Mouse (Mus musculus): ENCODE results near the gene Slc5a4a. TPM values are rescaled to one million over a fixed set of nuclear protein-coding genes. Genes with fewer than 3 reads are reported as not detected.

Slc5a4a gene
- total and polyA plus RNA-seq, 2 experiments from 2014 or later: not detected

GRCm38 (mm10) chr10:76212121-76212520 lies 64.9 kb downstream of the Slc5a4a start:
- no peak for TF ChIP-seq CTCF (IDR thresholded peaks at IDR 0.05; ENCODE audit: low read depth)
- WGBS: 96% methylated on average over 6 of the region's 6 CpGs
- H3K27ac ChIP-seq: no peak overlapping the region
- no peaks in the 10 kb centered on the region for H3K4me1 ChIP-seq (ENCODE audit: insufficient read depth, low read length)
- no peak for ATAC-seq
- no peak overlapping the region for H3K4me3 ChIP-seq (ENCODE audit: low read length)
- H3K9me3 ChIP-seq (ENCODE audit: low read length): peaks cover 4% of the 10 kb centered on the region; the same call in 1 of the 2 replicates
- no peak overlapping the region for H3K9ac ChIP-seq (replicated peaks; ENCODE audit: low read length)
- no peak for DNase-seq (ENCODE audit: low spot score)
- H3K27me3 ChIP-seq (ENCODE audit: insufficient read depth, low read length): no peaks in the 10 kb centered on the region
- no peak overlapping the region for H3K4me2 ChIP-seq (ENCODE audit: low read depth, low read length)
- H3K36me3 ChIP-seq (ENCODE audit: insufficient read depth, low read length): peaks cover 64% of the 10 kb centered on the region

DNA sequence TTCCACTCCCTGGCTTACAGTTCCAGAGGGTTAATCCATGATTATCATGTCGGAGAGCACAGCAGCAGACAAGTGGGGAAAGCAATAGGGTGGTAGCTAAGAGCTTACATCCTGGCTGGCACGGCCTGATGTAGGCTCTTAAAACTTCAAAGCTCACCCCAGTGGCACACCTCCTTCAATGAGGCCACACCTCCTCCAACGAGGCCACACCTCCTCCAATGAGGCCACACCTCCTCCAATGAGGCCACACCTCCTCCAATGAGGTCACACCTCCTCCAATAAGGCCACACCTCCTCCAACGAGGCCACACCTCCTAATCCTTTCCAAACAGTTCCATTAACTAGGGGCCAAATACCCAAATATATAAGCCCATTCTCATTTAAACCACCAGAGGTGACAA lies 66.9 kb downstream of the Slc5a4a start:
- WGBS: 96% methylated on average over 4 of the region's 4 CpGs
- Histone ChIP-seq H3K9ac (replicated peaks; ENCODE audit: low read length) (no peak overlapping the region), H3K27me3 (ENCODE audit: insufficient read depth, low read length) (no peaks in the 10 kb centered on the region), H3K9me3 (ENCODE audit: low read length) (peaks cover 4% of the 10 kb centered on the region; the same call in 1 of the 2 replicates), H3K36me3 (ENCODE audit: insufficient read depth, low read length) (peaks cover 63% of the 10 kb centered on the region), H3K4me3 (ENCODE audit: low read length) (no peak overlapping the region), H3K27ac (no peak overlapping the region), H3K4me2 (ENCODE audit: low read depth, low read length) (no peak overlapping the region), H3K4me1 (ENCODE audit: insufficient read depth, low read length) (no peaks in the 10 kb centered on the region)
- DNase-seq (ENCODE audit: low spot score): no peak
- peak; percentile 35; the same call in 1 of the 2 replicates for ATAC-seq
- no peak for TF ChIP-seq CTCF (IDR thresholded peaks at IDR 0.05; ENCODE audit: low read depth)

GRCm38 (mm10) chr10:76217056-76217455 lies 69.8 kb downstream of the Slc5a4a start:
- H3K27ac ChIP-seq: no peak overlapping the region

GRCm38 (mm10) chr10:76218240-76218639 lies 71.0 kb downstream of the Slc5a4a start:
- DNase-seq (ENCODE audit: low spot score) (no peak), ATAC-seq (no peak)
- Histone ChIP-seq H3K4me3 (ENCODE audit: low read length) (no peak overlapping the region), H3K36me3 (ENCODE audit: insufficient read depth, low read length) (peaks cover 70% of the 10 kb centered on the region), H3K27me3 (ENCODE audit: insufficient read depth, low read length) (no peaks in the 10 kb centered on the region), H3K4me1 (ENCODE audit: insufficient read depth, low read length) (no peaks in the 10 kb centered on the region), H3K4me2 (ENCODE audit: low read depth, low read length) (no peak overlapping the region), H3K27ac (no peak overlapping the region), H3K9me3 (ENCODE audit: low read length) (peaks cover 4% of the 10 kb centered on the region; the same call in 1 of the 2 replicates), H3K9ac (replicated peaks; ENCODE audit: low read length) (no peak overlapping the region)
- TF ChIP-seq CTCF (IDR thresholded peaks at IDR 0.05; ENCODE audit: low read depth): no peak
- WGBS: 87% methylated on average over 9 of the region's 9 CpGs

More at GRCm38 (mm10) chr10:76217056-76217455, 69.8 kb downstream of the Slc5a4a start:
- Histone ChIP-seq H3K4me1 (ENCODE audit: insufficient read depth, low read length) (no peaks in the 10 kb centered on the region), H3K4me3 (ENCODE audit: low read length) (no peak overlapping the region), H3K36me3 (ENCODE audit: insufficient read depth, low read length) (peaks cover 69% of the 10 kb centered on the region), H3K4me2 (ENCODE audit: low read depth, low read length) (no peak overlapping the region), H3K9ac (replicated peaks; ENCODE audit: low read length) (no peak overlapping the region), H3K27me3 (ENCODE audit: insufficient read depth, low read length) (no peaks in the 10 kb centered on the region), H3K9me3 (ENCODE audit: low read length) (peaks cover 4% of the 10 kb centered on the region; the same call in 1 of the 2 replicates)
- WGBS: 97% methylated on average over 17 of the region's 17 CpGs
- no peak for TF ChIP-seq CTCF (IDR thresholded peaks at IDR 0.05; ENCODE audit: low read depth)
- ATAC-seq (no peak), DNase-seq (ENCODE audit: low spot score) (peak; percentile 0)

- no peaks in the 10 kb centered on the region for H3K9me3 ChIP-seq (ENCODE audit: low read length)
- H3K4me2 ChIP-seq (ENCODE audit: low read depth, low read length): no peak overlapping the region
- peaks cover 44% of the 10 kb centered on the region for H3K36me3 ChIP-seq (ENCODE audit: insufficient read depth, low read length)
- WGBS: 92% methylated on average over 11 of the region's 11 CpGs
- no peaks in the 10 kb centered on the region for H3K27me3 ChIP-seq (ENCODE audit: insufficient read depth, low read length)
- H3K27ac ChIP-seq: no peak overlapping the region
- no peaks in the 10 kb centered on the region for H3K4me1 ChIP-seq (ENCODE audit: insufficient read depth, low read length)
- TF ChIP-seq CTCF (IDR thresholded peaks at IDR 0.05; ENCODE audit: low read depth): no peak
- H3K9ac ChIP-seq (replicated peaks; ENCODE audit: low read length): no peak overlapping the region
- H3K4me3 ChIP-seq (ENCODE audit: low read length): no peak overlapping the region
- DNase-seq (ENCODE audit: low spot score) (no peak), ATAC-seq (no peak)
Measured at GRCm38 (mm10) chr10:76225944-76226343, 78.7 kb downstream of the Slc5a4a start.

- Histone ChIP-seq H3K4me1 (ENCODE audit: insufficient read depth, low read length) (no peaks in the 10 kb centered on the region), H3K9ac (replicated peaks; ENCODE audit: low read length) (no peak overlapping the region), H3K27ac (no peak overlapping the region), H3K4me3 (ENCODE audit: low read length) (no peak overlapping the region), H3K9me3 (ENCODE audit: low read length) (no peaks in the 10 kb centered on the region), H3K27me3 (ENCODE audit: insufficient read depth, low read length) (no peaks in the 10 kb centered on the region), H3K36me3 (ENCODE audit: insufficient read depth, low read length) (peaks cover 16% of the 10 kb centered on the region), H3K4me2 (ENCODE audit: low read depth, low read length) (no peak overlapping the region)
- no peak for DNase-seq (ENCODE audit: low spot score)
- WGBS: 67% methylated on average over 1 of the region's 1 CpGs
- ATAC-seq: no peak
- peak; percentile 39; the same call in 1 of the 2 replicates for TF ChIP-seq CTCF (IDR thresholded peaks at IDR 0.05; ENCODE audit: low read depth)
Measured at GRCm38 (mm10) chr10:76229627-76230026, 82.4 kb downstream of the Slc5a4a start.

DNA sequence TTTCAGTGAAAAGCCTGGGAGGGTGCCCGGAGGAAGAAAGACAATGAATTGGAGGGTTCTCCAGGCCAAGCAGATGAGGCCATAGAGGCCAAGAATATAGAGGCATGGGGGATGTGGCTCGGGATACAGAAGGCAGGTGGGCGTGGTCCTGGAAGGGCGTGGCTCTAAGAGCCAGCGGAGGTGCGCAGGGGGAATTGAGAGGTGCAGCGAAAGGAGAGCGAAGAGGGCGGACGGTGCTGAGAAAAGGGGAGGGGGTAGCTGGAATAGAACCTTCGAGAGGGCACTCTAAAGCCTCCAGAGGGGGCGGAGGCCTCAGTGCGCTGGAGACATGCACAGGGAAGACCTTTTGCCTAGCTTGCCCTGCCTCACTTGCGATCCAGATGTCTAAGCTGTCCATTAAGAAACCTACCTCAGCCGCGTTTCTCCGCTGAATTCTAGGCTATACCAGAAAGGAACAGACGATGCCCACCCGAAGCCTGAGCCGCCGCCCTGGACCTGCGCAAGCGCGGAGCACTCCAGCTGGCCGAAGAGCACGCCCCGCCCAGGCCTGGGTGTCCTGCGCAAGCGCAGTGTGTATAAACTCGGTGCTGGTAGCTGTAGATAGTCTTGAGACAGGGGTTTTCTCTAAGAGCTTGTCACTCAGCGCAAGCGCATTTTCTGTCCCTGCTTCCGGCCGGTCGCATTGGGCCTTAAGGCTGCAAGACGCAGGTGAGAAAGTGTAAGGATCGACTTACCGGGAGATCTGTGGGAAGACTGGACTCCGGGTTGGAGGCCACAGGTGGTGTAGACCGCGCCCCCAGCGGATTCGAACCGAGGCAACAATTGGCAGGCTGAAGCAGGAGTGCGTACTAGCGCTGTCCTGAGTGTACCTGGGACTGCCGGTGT lies 90.3 kb downstream of the Slc5a4a start, which contains the start of gene Prmt2:
TSS of gene Prmt2 (minus strand) at position 525 of the 885 bp plus-strand sequence.
- H3K27me3 ChIP-seq (ENCODE audit: insufficient read depth, low read length): no peaks in the 10 kb centered on the region
- WGBS: under 1% methylated on average over 47 of the region's 47 CpGs
- peak within 1 kb of the TSS; percentile 77 for H3K4me2 ChIP-seq (ENCODE audit: low read depth, low read length)
- peak within 1 kb of the TSS; percentile 87 for H3K27ac ChIP-seq
- H3K36me3 ChIP-seq (ENCODE audit: insufficient read depth, low read length): no peaks in the 10 kb centered on the region
- H3K4me1 ChIP-seq (ENCODE audit: insufficient read depth, low read length): peaks cover 14% of the 10 kb centered on the region
- peak within 1 kb of the TSS; percentile 84 for H3K9ac ChIP-seq (replicated peaks; ENCODE audit: low read length)
- DNase-seq (ENCODE audit: low spot score) (peak; percentile 98), ATAC-seq (peak; percentile 99)
- peak within 1 kb of the TSS; percentile 77 for H3K4me3 ChIP-seq (ENCODE audit: low read length)
- TF ChIP-seq CTCF (IDR thresholded peaks at IDR 0.05; ENCODE audit: low read depth): peak; percentile 54
- H3K9me3 ChIP-seq (ENCODE audit: low read length): no peaks in the 10 kb centered on the region

MicroRNAs encoded within 50 kb of the gene (microRNA counts, 519-probe panel; counts per million panel counts)
- 1,861 counts per million, percentile 25 among the panel's probes with 10 or more counts for microRNA mmu-miR-678

Small RNA genes lying within 50 kb of the gene (microRNA-seq; reads per million reads assigned to microRNA genes)
- 0 reads per million in 2 experiments for gene Mir678

Other genes starting within 250 kb of the Slc5a4a start
- gene Smarcb1, start 225.8 kb upstream of the Slc5a4a start, total RNA-seq (2014; rRNA removed): 142 and 156 TPM in 2 replicates
- gene Smarcb1, start 225.8 kb upstream of the Slc5a4a start, polyA plus RNA-seq (2015; fragmentation: Nextera tagmentation; extraction: Ambion mirVana): 197 and 199 TPM in 2 replicates
- 327 and 332 TPM in 2 replicates for gene Chchd10, start 214.3 kb upstream of the Slc5a4a start, total RNA-seq (2014; rRNA removed)
- 304 and 312 TPM in 2 replicates for gene Chchd10, start 214.3 kb upstream of the Slc5a4a start, polyA plus RNA-seq (2015; fragmentation: Nextera tagmentation; extraction: Ambion mirVana)
- 6.1 and 9.5 TPM in 2 replicates for gene Mmp11, start 211.0 kb upstream of the Slc5a4a start, total RNA-seq (2014; rRNA removed)
- gene Mmp11, start 211.0 kb upstream of the Slc5a4a start, polyA plus RNA-seq (2015; fragmentation: Nextera tagmentation; extraction: Ambion mirVana): 7.8 and 8.3 TPM in 2 replicates
- 0.73 TPM in 1 of 2 replicates, not detected in the other for gene Gm867, start 206.8 kb upstream of the Slc5a4a start, total RNA-seq (2014; rRNA removed)
- 2.3 and 2.4 TPM in 2 replicates for gene Gm867, start 206.8 kb upstream of the Slc5a4a start, polyA plus RNA-seq (2015; fragmentation: Nextera tagmentation; extraction: Ambion mirVana)
- not detected in 2 replicates for gene Vpreb3, start 204.4 kb upstream of the Slc5a4a start, total RNA-seq (2014; rRNA removed)
- 0.52 and 0.75 TPM in 2 replicates for gene Vpreb3, start 204.4 kb upstream of the Slc5a4a start, polyA plus RNA-seq (2015; fragmentation: Nextera tagmentation; extraction: Ambion mirVana)
- gene Gm5134, start 192.9 kb upstream of the Slc5a4a start, total RNA-seq (2014; rRNA removed): not detected in 2 replicates
- gene Gm5134, start 192.9 kb upstream of the Slc5a4a start, polyA plus RNA-seq (2015; fragmentation: Nextera tagmentation; extraction: Ambion mirVana): not detected in 2 replicates
- gene Zfp280b, start 114.8 kb upstream of the Slc5a4a start, total RNA-seq (2014; rRNA removed): 6.8 and 7.9 TPM in 2 replicates
- 10.0 and 10.5 TPM in 2 replicates for gene Zfp280b, start 114.8 kb upstream of the Slc5a4a start, polyA plus RNA-seq (2015; fragmentation: Nextera tagmentation; extraction: Ambion mirVana)
- gene Slc5a4b, start 36.5 kb upstream of the Slc5a4a start, total RNA-seq (2014; rRNA removed): not detected in 2 replicates
- gene Slc5a4b, start 36.5 kb upstream of the Slc5a4a start, polyA plus RNA-seq (2015; fragmentation: Nextera tagmentation; extraction: Ambion mirVana): 0.08 TPM in 1 of 2 replicates, not detected in the other
- gene Prmt2, start 90.4 kb downstream of the Slc5a4a start, total RNA-seq (2014; rRNA removed): 148 and 174 TPM in 2 replicates
- gene Prmt2, start 90.4 kb downstream of the Slc5a4a start, polyA plus RNA-seq (2015; fragmentation: Nextera tagmentation; extraction: Ambion mirVana): 245 and 250 TPM in 2 replicates
- 13.0 and 22.3 TPM in 2 replicates for gene S100b, start 106.4 kb downstream of the Slc5a4a start, total RNA-seq (2014; rRNA removed)
- gene S100b, start 106.4 kb downstream of the Slc5a4a start, polyA plus RNA-seq (2015; fragmentation: Nextera tagmentation; extraction: Ambion mirVana): 25.2 and 26.7 TPM in 2 replicates
- 54.3 and 65.2 TPM in 2 replicates for gene Dip2a, start 197.8 kb downstream of the Slc5a4a start, total RNA-seq (2014; rRNA removed)
- 12.6 TPM in 2 replicates for gene Dip2a, start 197.8 kb downstream of the Slc5a4a start, polyA plus RNA-seq (2015; fragmentation: Nextera tagmentation; extraction: Ambion mirVana)